In the genomic region with DNA sequence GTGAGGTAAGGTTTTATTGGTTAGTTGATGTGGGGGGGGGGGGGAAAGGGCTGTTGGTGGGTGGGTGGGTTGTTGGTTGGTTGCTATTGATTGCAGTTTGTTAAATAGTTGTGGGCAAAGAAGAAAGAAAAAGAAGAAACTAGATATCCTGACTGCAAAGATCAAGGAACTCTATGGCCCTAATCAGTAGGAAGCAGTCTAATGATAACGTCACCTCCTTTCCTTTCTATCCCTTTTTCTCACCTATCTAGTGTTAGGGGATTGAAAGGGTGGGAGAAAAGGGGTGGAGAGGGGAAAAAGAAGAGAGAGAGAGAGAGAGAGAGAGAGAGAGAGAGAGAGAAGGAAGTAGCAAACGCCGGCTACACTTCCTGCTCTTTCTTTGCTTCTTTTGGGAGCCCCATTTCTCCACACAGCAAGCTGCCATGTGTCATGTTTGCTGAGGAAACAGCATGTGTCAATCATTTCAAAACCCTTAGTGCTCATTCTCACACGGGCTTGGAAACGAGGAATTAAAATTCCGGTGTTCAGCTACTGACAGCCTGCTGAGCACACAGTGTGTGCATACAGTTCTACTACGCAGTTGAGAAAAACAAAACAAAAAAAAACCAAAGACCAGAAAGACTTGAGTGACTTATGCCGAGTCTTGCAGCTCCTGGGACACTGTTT, we compare ENCODE assay signal across 44 mouse cellular contexts. TPM values are rescaled to one million over a fixed set of nuclear protein-coding genes. Genes with fewer than 3 reads are reported as not detected.
"Had no signal": no experiment of that assay in that cellular context is flagged by ENCODE, and none has a peak within 500 bp of the region (broad histone marks: within the 10 kb centered on the region; RNA-seq: fewer than 3 reads in every experiment).

No protein-coding gene starts in this region.

- H3K4me3 ChIP-seq: heart, embryonic 12.5 days; heart, embryonic 13.5 days; heart, embryonic 15.5 days; hindbrain, embryonic 10.5 days; hindbrain, embryonic 12.5 days; hindbrain, embryonic 13.5 days; hindbrain, embryonic 15.5 days; intestine, embryonic 15.5 days; kidney, embryonic 15.5 days; layer of hippocampus, adult 2 months; left cerebral cortex, adult 2 months had no signal

- DNase-seq: heart, postnatal 10 days; heart, postnatal 14 days; heart, postnatal 36 days; heart, postnatal 4 days; kidney, adult 11 months; kidney, adult 18-20 months; kidney, adult 2 months; kidney, adult 8-10 months; kidney, adult 9 months; kidney, postnatal 10 days; kidney, postnatal 14 days; kidney, postnatal 25 days; kidney, postnatal 36 days; kidney, postnatal 4 days; layer of hippocampus, adult 9-11 months; layer of hippocampus, postnatal 36 days had no signal

- H3K9me3 ChIP-seq: heart, embryonic 13.5 days; heart, embryonic 15.5 days; hindbrain, embryonic 12.5 days; hindbrain, embryonic 13.5 days; hindbrain, embryonic 15.5 days; intestine, embryonic 15.5 days; kidney, embryonic 15.5 days had no signal

- H3K9ac ChIP-seq: heart, embryonic 12.5 days; heart, embryonic 13.5 days; heart, embryonic 15.5 days; hindbrain, embryonic 12.5 days; hindbrain, embryonic 13.5 days; hindbrain, embryonic 14.5 days; hindbrain, embryonic 15.5 days; intestine, embryonic 15.5 days; kidney, embryonic 15.5 days had no signal

- H3K4me1 ChIP-seq: heart, embryonic 12.5 days; heart, embryonic 13.5 days; heart, embryonic 15.5 days; hindbrain, embryonic 12.5 days; hindbrain, embryonic 13.5 days; hindbrain, embryonic 15.5 days; intestine, embryonic 15.5 days; kidney, embryonic 15.5 days had no signal

- ATAC-seq: hindbrain, embryonic 16.5 days; hindbrain, postnatal 0 days; inflammation-experienced regulatory T-cells, adult 6 months; intestine, embryonic 15.5 days; intestine, embryonic 16.5 days; intestine, postnatal 0 days had no signal

- H3K27ac ChIP-seq: heart, embryonic 13.5 days; heart, embryonic 15.5 days; hindbrain, embryonic 10.5 days; hindbrain, embryonic 12.5 days; hindbrain, embryonic 13.5 days; hindbrain, embryonic 14.5 days; hindbrain, embryonic 15.5 days; hindbrain, postnatal 0 days; intestine, embryonic 15.5 days; kidney, embryonic 15.5 days; kidney, postnatal 0 days; layer of hippocampus, adult 2 months; left cerebral cortex, adult 2 months had no signal

- H3K36me3 ChIP-seq: heart, embryonic 12.5 days; heart, embryonic 13.5 days; heart, embryonic 15.5 days; hindbrain, embryonic 10.5 days; hindbrain, embryonic 12.5 days; hindbrain, embryonic 13.5 days; hindbrain, embryonic 15.5 days; intestine, embryonic 15.5 days; kidney, embryonic 15.5 days had no signal

- H3K4me2 ChIP-seq: heart, embryonic 11.5 days; heart, embryonic 12.5 days; heart, embryonic 13.5 days; heart, embryonic 15.5 days; hindbrain, embryonic 12.5 days; hindbrain, embryonic 13.5 days; hindbrain, embryonic 14.5 days; hindbrain, embryonic 15.5 days; intestine, embryonic 15.5 days; kidney, embryonic 15.5 days had no signal

- H3K27me3 ChIP-seq: heart, embryonic 12.5 days; heart, embryonic 13.5 days; heart, embryonic 15.5 days; hindbrain, embryonic 12.5 days; hindbrain, embryonic 13.5 days; hindbrain, embryonic 15.5 days; kidney, embryonic 15.5 days had no signal

RNA-seq across cellular contexts. Expression of a gene that starts 10.6 kb away (rescaled TPM):
- total RNA-seq: heart, postnatal 10 days; heart, postnatal 14 days; heart, postnatal 25 days; heart, postnatal 4 days; hematopoietic stem cell, adult 5-6 weeks had no signal
- polyA plus RNA-seq: heart, embryonic 11.5 days; heart, embryonic 16.5 days; inflammation-experienced regulatory T-cells, adult 6 months; kidney, adult 2 months had no signal

RNA-seq across cellular contexts. Expression of a gene that starts 19.3 kb away (rescaled TPM):
- total RNA-seq: heart, postnatal 10 days; heart, postnatal 14 days; heart, postnatal 25 days; heart, postnatal 36 days; heart, postnatal 4 days; hindbrain, postnatal 0 days; layer of hippocampus, adult 18-20 months; layer of hippocampus, adult 2 months; layer of hippocampus, postnatal 14 days; layer of hippocampus, postnatal 25 days; left cerebral cortex, adult 18-20 months; left cerebral cortex, adult 2 months had no signal
- polyA plus RNA-seq: kidney, adult 2 months; large intestine, adult 2 months had no signal

RNA-seq across cellular contexts. Expression of a gene that starts 56.3 kb away (rescaled TPM):
- total RNA-seq: heart, postnatal 10 days; heart, postnatal 25 days; heart, postnatal 36 days; hematopoietic stem cell, adult 5-6 weeks had no signal
- polyA plus RNA-seq: heart, postnatal 0 days had no signal
